Mouse (Mus musculus): ENCODE data around the gene Zbtb38.

DNA sequence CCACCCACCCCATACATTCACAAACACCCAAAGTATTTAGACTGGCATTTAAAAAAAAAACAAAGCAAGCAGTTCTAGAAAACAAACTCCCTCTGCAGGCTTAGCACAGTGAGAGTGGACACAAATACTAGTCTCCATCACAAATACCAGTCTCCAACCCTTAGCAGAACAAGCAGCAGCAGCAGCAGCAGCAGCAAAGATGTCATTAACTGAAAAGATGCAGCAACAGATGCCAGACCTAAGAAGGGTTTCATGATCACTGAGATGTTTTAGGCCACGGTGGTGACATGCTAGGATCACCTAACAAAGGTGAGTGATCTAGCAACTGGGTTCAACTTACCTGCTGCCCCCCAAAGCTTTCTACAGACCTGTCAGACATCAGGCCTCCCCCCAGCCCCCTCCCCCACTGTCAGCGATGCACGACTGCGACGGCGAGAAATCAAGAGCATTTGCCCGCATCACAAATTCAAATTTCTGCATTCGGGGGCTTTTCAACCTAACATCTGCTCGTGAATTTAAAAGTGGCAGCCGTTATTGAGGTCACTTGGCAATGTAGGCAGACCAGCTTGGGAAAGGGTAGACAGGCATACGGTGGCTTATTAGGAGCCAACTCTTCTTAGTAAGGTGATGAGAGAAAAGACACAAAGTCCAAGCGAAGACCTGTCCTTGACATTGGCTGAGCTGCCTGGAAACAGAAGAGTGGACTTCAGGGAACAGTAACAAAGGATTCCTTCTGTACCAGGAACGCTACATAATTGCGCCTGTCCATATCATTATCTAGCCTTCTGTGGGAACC is 26.1 kb downstream of the Zbtb38 start:
- TF ChIP-seq EP300 (IDR thresholded peaks at IDR 0.05; ENCODE audit: insufficient read depth, low read depth, low read length) (no peak), CTCF (IDR thresholded peaks at IDR 0.05; ENCODE audit: low read depth, low read length) (no peak)

All from ES-Bruce4 (cell line).